Mouse (Mus musculus) retina, embryonic 14.5 days (tissue): ENCODE results near the gene Nynrin.

ENCODE experiments used
- DNase-seq: peaks from one replicate; pipeline ENCODE4 v3.0.0-alpha.2; 2015; ENCODE audit warnings: low spot score

The Nynrin gene

GRCm38 (mm10) chr14:55853621-55854285 lies at the start of gene Nynrin:
TSS of gene Nynrin (plus strand) at chr14:55854010.
- peak; percentile 75 for DNase-seq

- peak; percentile 93 for DNase-seq
Measured at GRCm38 (mm10) chr14:55814885-55815284, 38.9 kb upstream of the Nynrin start.

DNA sequence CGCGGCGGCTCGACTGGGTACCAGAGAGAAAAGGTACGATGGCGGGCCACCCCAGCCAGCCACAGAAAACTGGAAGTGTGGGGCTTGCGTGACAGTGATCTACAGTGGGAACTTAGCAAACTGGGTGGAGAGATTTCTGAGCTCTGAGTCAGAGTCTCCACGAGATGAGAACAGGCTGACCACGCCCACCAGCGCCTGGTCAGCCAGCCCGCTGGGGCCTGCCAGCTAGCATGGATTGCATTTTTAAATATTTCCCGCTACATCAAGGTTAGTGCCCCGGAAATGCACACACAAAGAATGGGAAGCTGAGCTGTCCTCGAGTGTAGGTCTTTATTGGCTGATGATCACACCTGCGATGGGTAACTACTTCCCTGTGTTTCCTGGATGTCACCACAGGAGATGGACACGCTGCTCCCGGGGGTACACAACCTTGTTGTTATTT lies 38.5 kb upstream of the Nynrin start:
- DNase-seq, result peak; percentile 75

DNA sequence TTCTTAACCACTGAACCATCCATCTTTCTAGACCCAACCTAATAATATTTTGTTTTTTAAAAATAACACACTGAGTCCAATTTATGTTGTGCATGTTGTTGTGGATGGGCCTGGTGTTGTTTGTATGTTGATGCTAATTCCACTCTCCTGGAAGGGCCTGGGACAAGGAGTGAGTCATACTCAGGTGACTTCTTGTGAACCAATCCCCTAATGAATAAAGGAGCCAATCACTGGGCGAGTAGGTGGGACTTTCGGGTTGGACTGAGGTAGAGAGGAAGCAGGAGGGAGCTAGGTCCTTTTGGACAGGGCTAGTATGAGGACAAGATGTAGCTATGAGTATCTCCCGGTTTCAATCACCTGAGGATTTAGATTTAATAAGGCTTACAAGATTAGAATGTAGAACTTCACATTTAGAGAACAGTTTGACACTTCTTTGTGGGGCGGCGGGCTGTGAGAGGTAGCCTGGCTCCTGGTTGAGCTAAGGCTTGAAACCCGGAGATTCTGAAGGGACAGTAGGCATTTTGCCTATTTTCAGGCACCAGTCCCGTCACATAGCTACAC lies 33.9 kb upstream of the Nynrin start:
- DNase-seq, result no peak

DNA sequence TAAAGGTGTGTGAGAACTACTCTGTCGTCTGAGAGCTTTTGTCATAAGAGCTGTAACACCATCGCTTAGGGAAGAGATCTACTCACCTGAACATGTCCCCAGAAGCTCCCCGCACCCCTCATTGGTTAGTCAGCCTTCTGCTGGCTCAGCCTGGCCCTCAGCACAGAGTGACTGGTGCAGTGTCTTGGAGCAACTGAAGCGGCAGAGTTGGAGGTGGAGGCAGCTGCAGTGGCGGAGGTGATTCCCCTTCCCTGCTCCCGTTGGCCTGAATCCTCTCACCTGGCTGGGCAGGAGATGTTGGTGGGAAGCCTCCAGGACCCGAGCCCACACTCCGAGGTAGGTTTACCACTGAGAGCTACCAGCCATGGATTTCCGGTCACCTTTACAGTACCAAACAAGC lies 33.2 kb upstream of the Nynrin start:
- DNase-seq, result no peak

- DNase-seq, result peak; percentile 91
Measured at GRCm38 (mm10) chr14:55822435-55822990, 31.3 kb upstream of the Nynrin start.

- peak; percentile 95 for DNase-seq
Measured at GRCm38 (mm10) chr14:55822991-55823762, 30.6 kb upstream of the Nynrin start, which contains the start of gene Nfatc4. TSS of gene Nfatc4 (plus strand) at chr14:55823144.

DNA sequence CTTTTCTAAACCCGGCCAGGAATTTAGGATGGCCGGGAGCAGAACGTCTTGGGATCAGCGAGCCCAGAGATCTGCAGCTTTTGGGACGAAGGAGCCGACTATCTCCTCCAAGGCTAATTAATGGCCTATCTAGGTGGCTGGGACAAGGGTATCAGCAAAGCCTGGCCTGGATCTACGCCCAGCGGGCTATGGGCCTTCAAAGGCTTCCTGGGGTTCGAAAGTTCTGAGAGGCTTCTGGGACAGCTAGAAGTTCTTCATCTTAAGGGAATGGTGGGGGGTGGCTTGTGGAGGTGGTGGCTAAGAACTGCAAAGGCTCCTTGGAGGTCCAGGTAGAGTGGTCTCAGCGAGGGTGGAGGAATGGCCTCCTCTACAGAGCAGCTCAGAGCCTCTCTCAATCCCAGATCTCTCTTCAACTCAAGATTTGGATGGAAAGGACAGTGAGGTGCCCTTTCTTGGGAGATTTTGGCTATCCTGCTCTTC lies 29.8 kb upstream of the Nynrin start:
- peak; percentile 72 for DNase-seq

DNA sequence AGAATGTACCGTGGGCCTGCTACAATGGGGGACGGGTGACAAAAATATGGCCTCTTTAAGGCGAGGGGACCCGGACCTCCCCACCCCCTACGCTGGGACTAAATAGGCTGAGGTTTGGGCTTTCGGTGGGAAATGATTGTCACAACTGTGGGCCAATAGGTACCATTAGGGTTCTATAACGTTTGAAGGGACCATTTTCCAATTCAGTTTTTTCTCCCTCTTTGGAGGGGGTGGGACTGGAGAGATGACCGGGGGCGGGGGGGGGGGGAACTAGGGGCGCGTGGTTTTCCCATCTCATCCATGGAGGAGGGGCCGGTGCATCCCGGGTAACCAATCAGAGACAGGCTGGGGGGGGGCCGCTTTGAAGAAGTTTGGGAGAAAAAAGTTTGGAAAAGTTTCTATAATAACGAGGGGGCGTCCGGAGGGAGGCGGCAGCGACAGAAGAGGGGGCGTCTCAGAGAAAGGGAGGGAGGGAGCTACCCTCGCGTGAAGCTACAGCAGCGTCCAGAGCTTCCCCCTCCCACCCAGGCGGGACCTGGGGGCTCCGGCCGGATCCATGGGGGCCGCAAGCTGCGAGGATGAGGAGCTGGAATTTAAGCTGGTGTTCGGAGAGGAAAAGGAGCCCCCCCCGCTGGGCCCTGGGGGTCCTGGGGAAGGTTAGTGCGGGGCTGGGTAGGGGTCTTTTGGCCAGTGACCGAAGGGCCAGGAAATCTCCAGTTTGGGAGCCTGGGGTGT lies 29.2 kb upstream of the Nynrin start:
- DNase-seq, result peak; percentile 69

DNA sequence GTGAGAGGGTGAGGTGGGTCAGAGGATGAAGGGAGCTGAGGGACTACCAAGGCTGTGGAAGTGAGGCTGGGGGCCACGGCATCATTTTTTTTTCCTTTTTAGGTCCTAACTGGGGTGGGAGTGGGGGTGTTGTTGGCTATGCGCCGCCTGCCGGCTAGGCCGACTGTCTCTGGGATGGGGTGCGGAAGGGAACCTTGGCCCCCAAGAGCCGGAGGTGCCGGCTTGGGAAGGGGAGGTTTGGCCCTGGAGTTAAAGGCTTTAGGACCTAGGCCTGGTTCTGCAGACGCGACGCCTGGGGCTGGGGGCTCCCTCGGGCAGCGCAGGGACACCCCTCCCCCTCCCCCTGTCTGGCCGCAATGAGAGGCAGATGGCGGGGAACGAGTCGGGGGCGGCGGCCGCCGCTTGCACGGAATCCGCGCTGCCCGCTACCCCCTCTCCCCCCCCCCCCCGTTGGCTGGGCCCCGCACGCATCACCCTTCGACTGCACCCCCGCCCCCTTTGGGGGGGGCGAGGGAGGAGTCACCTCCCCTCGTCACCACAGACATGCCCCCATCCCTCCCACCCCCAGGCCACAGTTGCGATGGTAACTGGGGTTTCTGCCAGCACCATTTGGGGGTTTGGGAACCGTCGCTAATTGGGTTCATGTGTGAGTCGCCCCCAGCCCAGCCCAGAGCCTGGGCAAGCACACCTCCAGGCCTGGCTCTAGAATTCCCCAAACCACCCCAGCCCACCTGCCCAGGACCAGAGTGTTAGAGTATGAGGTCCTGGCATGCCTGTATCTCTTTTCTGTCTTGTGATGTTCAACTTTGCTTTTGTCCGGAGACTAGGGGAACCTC lies 28.4 kb upstream of the Nynrin start:
- peak; percentile 69 for DNase-seq

DNA sequence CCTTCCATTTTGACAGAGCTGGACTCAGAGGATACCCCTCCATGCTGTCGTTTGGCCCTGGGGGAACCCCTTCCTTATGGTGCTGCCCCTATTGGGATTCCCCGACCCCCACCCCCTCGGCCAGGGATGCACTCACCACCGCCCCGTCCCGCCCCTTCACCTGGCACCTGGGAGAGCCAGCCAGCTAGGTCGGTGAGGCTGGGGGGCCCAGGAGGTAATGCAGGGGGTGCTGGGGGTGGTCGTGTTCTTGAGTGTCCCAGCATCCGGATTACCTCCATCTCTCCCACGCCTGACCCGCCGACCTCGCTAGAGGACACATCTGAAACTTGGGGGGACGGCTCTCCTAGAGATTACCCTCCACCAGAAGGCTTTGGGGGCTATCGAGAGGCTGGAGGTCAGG lies 27.7 kb upstream of the Nynrin start:
- no peak for DNase-seq

DNA sequence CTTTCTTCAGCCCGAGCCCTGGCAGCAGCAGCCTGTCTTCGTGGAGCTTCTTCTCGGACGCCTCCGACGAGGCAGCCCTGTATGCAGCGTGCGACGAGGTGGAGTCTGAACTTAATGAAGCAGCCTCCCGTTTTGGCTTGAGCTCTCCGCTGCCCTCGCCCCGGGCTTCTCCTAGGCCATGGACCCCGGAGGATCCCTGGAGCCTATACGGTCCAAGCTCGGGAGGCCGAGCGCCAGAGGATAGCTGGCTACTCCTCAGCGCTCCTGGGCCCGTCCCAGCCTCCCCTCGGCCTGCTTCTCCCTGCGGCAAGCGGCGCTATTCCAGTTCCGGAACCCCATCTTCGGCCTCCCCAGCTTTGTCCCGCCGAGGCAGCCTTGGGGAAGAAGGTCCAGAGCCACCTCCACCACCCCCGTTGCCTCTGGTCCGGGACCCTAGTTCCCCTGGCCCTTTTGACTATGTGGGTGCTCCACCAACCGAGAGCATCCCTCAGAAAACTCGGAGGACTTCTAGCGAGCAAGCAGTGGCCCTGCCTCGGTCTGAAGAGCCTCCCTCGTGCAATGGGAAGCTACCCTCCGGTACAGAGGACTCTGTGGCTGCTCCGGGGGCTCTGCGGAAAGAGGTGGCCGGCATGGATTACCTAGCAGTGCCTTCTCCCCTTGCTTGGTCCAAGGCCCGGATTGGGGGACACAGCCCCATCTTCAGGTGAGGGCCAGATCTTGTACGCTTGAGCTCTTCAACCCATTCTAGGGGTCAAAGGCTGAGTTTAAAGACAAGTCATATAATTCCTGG lies 27.1 kb upstream of the Nynrin start:
- DNase-seq, result peak; percentile 45

DNA sequence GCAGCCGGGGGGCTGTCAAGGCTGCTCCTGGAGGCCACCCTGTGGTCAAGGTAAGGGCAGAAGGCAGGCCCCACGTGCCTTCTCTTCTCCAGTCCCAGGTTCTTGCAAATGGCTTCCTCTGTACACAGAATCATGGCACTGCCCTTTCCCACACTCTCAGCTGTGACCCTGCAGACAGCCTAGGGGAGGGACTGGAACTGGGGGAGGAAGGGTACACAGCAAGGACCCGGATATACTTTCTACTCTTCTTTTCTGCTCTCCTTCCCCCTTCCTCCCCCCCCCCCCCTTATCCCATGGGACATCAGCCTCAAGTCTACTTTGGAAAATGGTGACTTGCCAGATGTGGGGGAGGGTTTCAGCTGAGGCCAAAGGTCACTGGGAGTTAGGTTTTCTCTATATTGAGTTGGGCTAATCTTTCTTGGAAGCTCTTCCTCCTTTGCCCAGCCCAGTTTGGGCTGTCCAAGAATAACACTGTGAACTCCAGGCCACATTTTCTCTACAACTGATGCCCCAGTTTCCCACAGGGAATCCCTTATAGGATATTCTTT lies 25.0 kb upstream of the Nynrin start:
- no peak for DNase-seq

DNA sequence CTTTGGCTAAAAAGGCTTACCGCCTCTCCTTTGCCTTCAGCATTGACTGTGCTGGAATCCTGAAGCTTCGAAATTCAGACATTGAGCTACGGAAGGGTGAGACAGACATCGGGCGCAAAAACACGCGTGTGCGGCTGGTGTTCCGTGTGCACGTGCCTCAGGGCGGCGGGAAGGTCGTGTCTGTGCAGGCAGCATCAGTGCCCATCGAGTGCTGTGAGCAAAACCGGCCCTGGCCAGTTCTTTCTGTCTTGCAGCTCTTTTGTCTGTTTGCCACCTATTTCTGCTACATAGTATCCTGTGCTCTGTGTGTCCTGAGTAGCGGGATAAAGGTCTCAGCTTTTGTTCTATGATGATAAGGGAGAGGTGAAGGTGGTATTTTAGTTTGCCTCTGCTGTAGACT lies 24.0 kb upstream of the Nynrin start:
- no peak for DNase-seq

GRCm38 (mm10) chr14:55830331-55830730 lies 23.5 kb upstream of the Nynrin start:
- DNase-seq, result no peak

DNA sequence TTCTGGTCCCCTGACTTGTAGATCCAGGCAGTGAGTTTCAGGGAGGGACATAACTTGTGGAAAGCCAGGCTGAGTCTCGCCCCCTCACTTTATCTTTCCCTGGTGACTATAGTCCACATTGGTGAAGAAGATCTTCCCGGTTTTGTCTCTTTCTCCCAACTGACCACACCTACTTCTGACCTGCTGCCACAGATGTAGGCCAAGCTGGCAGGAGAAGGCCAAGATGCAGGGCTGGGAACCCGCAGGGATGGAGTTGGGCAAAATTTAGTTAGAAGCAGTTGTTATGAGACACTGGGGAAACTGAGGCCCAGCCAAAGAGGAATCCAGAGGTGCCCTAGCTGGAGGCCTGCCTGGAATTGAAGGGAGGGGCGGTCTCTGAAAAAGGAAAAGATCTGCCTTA lies 20.7 kb upstream of the Nynrin start:
- no peak for DNase-seq

GRCm38 (mm10) chr14:55834808-55835533 lies 18.8 kb upstream of the Nynrin start:
- DNase-seq, result no peak

GRCm38 (mm10) chr14:55838312-55838711 lies 15.5 kb upstream of the Nynrin start:
- no peak for DNase-seq

DNA sequence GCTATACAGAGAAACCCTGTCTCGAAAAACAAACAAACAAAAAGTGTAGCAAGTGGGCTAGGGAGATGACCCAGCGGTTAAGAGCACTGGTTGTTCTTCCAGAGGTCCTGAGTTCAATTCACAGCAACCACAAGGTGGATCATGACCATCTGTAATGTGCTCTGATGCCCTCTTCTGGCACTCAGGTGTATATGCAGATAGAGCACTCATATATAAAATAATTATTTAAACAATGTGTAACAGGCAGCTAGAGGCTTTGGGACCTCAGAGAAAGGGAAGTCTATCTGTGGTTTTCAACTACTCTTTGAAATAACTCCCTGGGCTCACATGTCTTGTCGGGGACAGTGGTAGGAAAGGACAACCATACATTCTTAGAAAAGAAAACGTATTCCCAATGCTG lies 15.1 kb upstream of the Nynrin start:
- no peak for DNase-seq
